Mouse (Mus musculus) liver, embryonic 15.5 days (tissue): ENCODE data around the gene Tenm1. TPM values are rescaled to one million over a fixed set of nuclear protein-coding genes. Genes with fewer than 3 reads are reported as not detected.

Experiments
- ATAC-seq: fragments of 200-750 bp; cut with Nextera tagmentation; 2 replicates; pipeline ENCODE4 v1.8.0; 2017; ENCODE audit warnings: moderate number of reproducible peaks, mild to moderate bottlenecking, moderate library complexity; ENCODE audit not compliant: insufficient read depth
- H3K27ac ChIP-seq: fragments of 300-500 bp; sonication (generic); replicated peaks from 2 replicates; pipeline ENCODE4 v1.5.1; 2015; ENCODE audit warnings: mild to moderate bottlenecking, inconsistent platforms
- H3K27me3 ChIP-seq: fragments of 300-500 bp; sonication (generic); 2 replicates; pipeline ENCODE4 v1.6.1; 2015; ENCODE audit warnings: mild to moderate bottlenecking, inconsistent platforms
- H3K36me3 ChIP-seq: fragments of 300-500 bp; sonication (generic); replicated peaks from 2 replicates; pipeline ENCODE4 v1.6.1; 2015; ENCODE audit warnings: moderate library complexity, mild to moderate bottlenecking, inconsistent platforms
- H3K4me1 ChIP-seq: fragments of 300-500 bp; sonication (generic); replicated peaks from 2 replicates; pipeline ENCODE4 v1.6.1; 2015; ENCODE audit warnings: inconsistent platforms
- H3K4me2 ChIP-seq: fragments of 300-500 bp; sonication (generic); 2 replicates; pipeline ENCODE4 v1.6.1; 2015; ENCODE audit warnings: moderate library complexity, mild to moderate bottlenecking, inconsistent platforms
- H3K4me3 ChIP-seq: fragments of 300-500 bp; sonication (generic); replicated peaks from 2 replicates; pipeline ENCODE4 v1.5.1; 2015; ENCODE audit warnings: mild to moderate bottlenecking, inconsistent platforms
- H3K9ac ChIP-seq: fragments of 300-500 bp; sonication (generic); 2 replicates; pipeline ENCODE4 v1.6.1; 2015; ENCODE audit warnings: moderate library complexity, mild to moderate bottlenecking, inconsistent platforms
- H3K9me3 ChIP-seq: fragments of 300-500 bp; sonication (generic); replicated peaks from 2 replicates; pipeline ENCODE4 v1.6.1; 2016; ENCODE audit warnings: inconsistent platforms
- WGBS: fragments of 180-500 bp; shearing (Covaris S2); methylation state at CpG from one replicate; pipeline ENCODE4 v1.1.7; 2015; ENCODE audit warnings: mixed read lengths; ENCODE audit not compliant: insufficient replicate concordance; 5-methylcytosine and 5-hydroxymethylcytosine counted together
- polyA plus RNA-seq: library from polyadenylated mRNA; unstranded; fragments of >200 nt; fragmentation: Nextera tagmentation; extraction: Ambion mirVana; gene quantifications from 2 replicates; pipeline ENCODE4 v1.2.1, GENCODE M21; 2015

Tenm1 gene
- polyA plus RNA-seq, 1 experiment from 2014 or later, result 0.03 TPM

- 64% methylated on average over 4 of the region's 4 CpGs for WGBS
Measured at GRCm38 (mm10) chrX:42530703-42531102, 898.2 kb downstream of the Tenm1 start.

GRCm38 (mm10) chrX:42522868-42523267, 906.1 kb downstream of the Tenm1 start:
- 55% methylated on average over 2 of the region's 2 CpGs for WGBS
- Histone ChIP-seq H3K27me3 (no peaks in the 10 kb centered on the region), H3K4me1 (no peaks in the 10 kb centered on the region), H3K36me3 (no peaks in the 10 kb centered on the region), H3K4me2 (no peak overlapping the region), H3K9ac (no peak overlapping the region), H3K4me3 (no peak overlapping the region), H3K9me3 (no peaks in the 10 kb centered on the region), H3K27ac (no peak overlapping the region)
- ATAC-seq, result no peak

More at GRCm38 (mm10) chrX:42530703-42531102, 898.2 kb downstream of the Tenm1 start:
- Histone ChIP-seq H3K27ac (no peak overlapping the region), H3K9me3 (no peaks in the 10 kb centered on the region), H3K4me3 (no peak overlapping the region), H3K4me1 (no peaks in the 10 kb centered on the region), H3K36me3 (no peaks in the 10 kb centered on the region), H3K27me3 (no peaks in the 10 kb centered on the region), H3K4me2 (no peak overlapping the region), H3K9ac (no peak overlapping the region)
- no peak for ATAC-seq

GRCm38 (mm10) chrX:42512567-42512966, 916.4 kb downstream of the Tenm1 start:
- H3K36me3 ChIP-seq, result no peaks in the 10 kb centered on the region
- H3K4me1 ChIP-seq, result no peaks in the 10 kb centered on the region
- no peaks in the 10 kb centered on the region for H3K27me3 ChIP-seq
- no peaks in the 10 kb centered on the region for H3K9me3 ChIP-seq
- no peak for ATAC-seq
- H3K9ac ChIP-seq, result no peak overlapping the region
- H3K27ac ChIP-seq, result no peak overlapping the region
- H3K4me3 ChIP-seq, result no peak overlapping the region
- no peak overlapping the region for H3K4me2 ChIP-seq

- H3K9ac ChIP-seq, result no peak overlapping the region
- H3K36me3 ChIP-seq, result no peaks in the 10 kb centered on the region
- no peaks in the 10 kb centered on the region for H3K27me3 ChIP-seq
- no peak overlapping the region for H3K4me2 ChIP-seq
- no peaks in the 10 kb centered on the region for H3K9me3 ChIP-seq
- H3K4me3 ChIP-seq, result no peak overlapping the region
- WGBS, result 45% methylated on average over 2 of the region's 2 CpGs
- no peak for ATAC-seq
- H3K4me1 ChIP-seq, result no peaks in the 10 kb centered on the region
- H3K27ac ChIP-seq, result no peak overlapping the region
Measured at GRCm38 (mm10) chrX:42511105-42511504, 917.8 kb downstream of the Tenm1 start.

- WGBS, result 69% methylated on average over 13 of the region's 13 CpGs
- H3K9ac ChIP-seq, result no peak within 1 kb of the TSS
- H3K4me1 ChIP-seq, result no peaks in the 10 kb centered on the region
- no peak within 1 kb of the TSS for H3K4me3 ChIP-seq
- no peaks in the 10 kb centered on the region for H3K36me3 ChIP-seq
- H3K27ac ChIP-seq, result no peak within 1 kb of the TSS
- H3K27me3 ChIP-seq, result no peaks in the 10 kb centered on the region
- H3K4me2 ChIP-seq, result no peak within 1 kb of the TSS
- H3K9me3 ChIP-seq, result no peaks in the 10 kb centered on the region
- ATAC-seq, result no peak
Measured at GRCm38 (mm10) chrX:42502291-42503043, 926.5 kb downstream of the Tenm1 start, which contains the start of gene Sh2d1a. Sh2d1a (plus strand) TSS chrX:42502453.

- H3K27me3 ChIP-seq, result no peaks in the 10 kb centered on the region
- no peak overlapping the region for H3K27ac ChIP-seq
- H3K9me3 ChIP-seq, result no peaks in the 10 kb centered on the region
- no peaks in the 10 kb centered on the region for H3K36me3 ChIP-seq
- ATAC-seq, result no peak
- no peaks in the 10 kb centered on the region for H3K4me1 ChIP-seq
- no peak overlapping the region for H3K4me2 ChIP-seq
- no peak overlapping the region for H3K9ac ChIP-seq
- H3K4me3 ChIP-seq, result no peak overlapping the region
Measured at GRCm38 (mm10) chrX:42500538-42500937, 928.4 kb downstream of the Tenm1 start.

GRCm38 (mm10) chrX:42490336-42490735, 938.6 kb downstream of the Tenm1 start:
- WGBS, result 75% methylated on average over 8 of the region's 8 CpGs

GRCm38 (mm10) chrX:42489446-42489845, 939.5 kb downstream of the Tenm1 start, which contains the start of gene Tex13c2:
Tex13c2 (plus strand) TSS chrX:42489691.
- Histone ChIP-seq H3K4me1 (no peaks in the 10 kb centered on the region), H3K9me3 (no peaks in the 10 kb centered on the region), H3K36me3 (no peaks in the 10 kb centered on the region), H3K9ac (no peak within 1 kb of the TSS), H3K27ac (no peak within 1 kb of the TSS), H3K4me2 (no peak within 1 kb of the TSS), H3K4me3 (no peak within 1 kb of the TSS), H3K27me3 (no peaks in the 10 kb centered on the region)
- WGBS, result 75% methylated on average over 16 of the region's 16 CpGs
- no peak for ATAC-seq

More at GRCm38 (mm10) chrX:42490336-42490735, 938.6 kb downstream of the Tenm1 start:
- no peak overlapping the region for H3K4me2 ChIP-seq
- H3K27ac ChIP-seq, result no peak overlapping the region
- no peak overlapping the region for H3K9ac ChIP-seq
- no peaks in the 10 kb centered on the region for H3K4me1 ChIP-seq
- H3K36me3 ChIP-seq, result no peaks in the 10 kb centered on the region
- no peaks in the 10 kb centered on the region for H3K27me3 ChIP-seq
- no peak overlapping the region for H3K4me3 ChIP-seq
- H3K9me3 ChIP-seq, result no peaks in the 10 kb centered on the region
- no peak for ATAC-seq

Other genes starting within 250 kb of the Tenm1 start
- gene Tex13c1, start 162.0 kb upstream of the Tenm1 start, polyA plus RNA-seq, result not detected in 2 replicates